Mouse (Mus musculus) stomach, embryonic 14.5 days (tissue): Measurements from ENCODE around the gene Dmpk. TPM values are rescaled to one million over a fixed set of nuclear protein-coding genes. Genes with fewer than 3 reads are reported as not detected.

Experiments used
- ATAC-seq: fragments of 200-750 bp; cut with Nextera tagmentation; 2 replicates; pipeline ENCODE4 v1.8.0; 2017; ENCODE audit warnings: low read depth, moderate TSS enrichment; ENCODE audit not compliant: insufficient number of reproducible peaks, insufficient read depth, low FRiP score
- H3K27ac ChIP-seq: fragments of 300-500 bp; sonication (generic); 2 replicates; pipeline ENCODE4 v1.5.1; 2014; ENCODE audit warnings: mild to moderate bottlenecking, low read length, moderate library complexity, mixed read lengths
- H3K27me3 ChIP-seq: fragments of 300-500 bp; sonication (generic); 2 replicates; pipeline ENCODE4 v1.6.1; 2014; ENCODE audit warnings: low read length, control low read depth, mixed read lengths; ENCODE audit not compliant: control insufficient read depth, insufficient read depth
- H3K36me3 ChIP-seq: fragments of 300-500 bp; sonication (generic); 2 replicates; pipeline ENCODE4 v1.6.1; 2014; ENCODE audit warnings: mild to moderate bottlenecking, control low read depth, low read length, moderate library complexity, mixed read lengths; ENCODE audit not compliant: control insufficient read depth, insufficient read depth
- H3K4me1 ChIP-seq: fragments of 300-500 bp; sonication (generic); 2 replicates; pipeline ENCODE4 v1.6.1; 2014; ENCODE audit warnings: low read length, control low read depth, mixed read lengths; ENCODE audit not compliant: control insufficient read depth, insufficient read depth
- H3K4me2 ChIP-seq: fragments of 300-500 bp; sonication (generic); replicated peaks from 2 replicates; pipeline ENCODE4 v1.6.1; 2014; ENCODE audit warnings: low read depth, low read length, control low read depth
- H3K4me3 ChIP-seq: fragments of 300-500 bp; sonication (generic); 2 replicates; pipeline ENCODE4 v1.5.1; 2014; ENCODE audit warnings: low read depth, low read length, control low read depth
- H3K9ac ChIP-seq: fragments of 300-500 bp; sonication (generic); replicated peaks from 2 replicates; pipeline ENCODE4 v1.6.1; 2014; ENCODE audit warnings: low read depth, mild to moderate bottlenecking, control low read depth, low read length, moderate library complexity, mixed read lengths
- H3K9me3 ChIP-seq: fragments of 300-500 bp; sonication (generic); 2 replicates; pipeline ENCODE4 v1.6.1; 2016; ENCODE audit warnings: low read depth, low read length, control low read depth; ENCODE audit not compliant: control insufficient read depth
- WGBS: fragments of 180-500 bp; shearing (Covaris S2); extraction: QIAGEN DNeasy Blood & Tissue Kit; methylation state at CpG from one replicate; pipeline ENCODE4 v1.1.7; 2014; 5-methylcytosine and 5-hydroxymethylcytosine counted together
- polyA plus RNA-seq: library from polyadenylated mRNA; unstranded; fragments of >200 nt; fragmentation: Nextera tagmentation; extraction: Ambion mirVana; gene quantifications from 2 replicates; pipeline ENCODE4 v1.2.1, GENCODE M21; 2014

Dmpk gene
- polyA plus RNA-seq, 1 experiment from 2014 or later: 70.9 TPM

GRCm38 (mm10) chr7:19053136-19053532 is 30.5 kb upstream of the Dmpk start:
- no peak overlapping the region for H3K4me2 ChIP-seq
- no peak overlapping the region for H3K27ac ChIP-seq
- H3K36me3 ChIP-seq: peaks cover 36% of the 10 kb centered on the region
- ATAC-seq: no peak
- no peak overlapping the region for H3K9ac ChIP-seq
- H3K4me3 ChIP-seq: no peak overlapping the region
- WGBS: 84% methylated on average over 7 of the region's 7 CpGs
- H3K4me1 ChIP-seq: peaks cover 5% of the 10 kb centered on the region; the same call in 1 of the 2 replicates
- H3K9me3 ChIP-seq: no peaks in the 10 kb centered on the region
- no peaks in the 10 kb centered on the region for H3K27me3 ChIP-seq

GRCm38 (mm10) chr7:19054047-19054776 is 29.4 kb upstream of the Dmpk start, which contains the start of gene Rsph6a:
Rsph6a (plus strand) TSS chr7:19054690.
- H3K36me3 ChIP-seq: peaks cover 25% of the 10 kb centered on the region
- WGBS: 28% methylated on average over 33 of the region's 33 CpGs

GRCm38 (mm10) chr7:19054777-19055076 is 28.9 kb upstream of the Dmpk start:
- ATAC-seq: no peak
- WGBS: 77% methylated on average over 9 of the region's 9 CpGs
- Histone ChIP-seq H3K36me3 (peaks cover 21% of the 10 kb centered on the region), H3K9me3 (no peaks in the 10 kb centered on the region), H3K27ac (no peak overlapping the region), H3K27me3 (no peaks in the 10 kb centered on the region), H3K4me1 (peaks cover 5% of the 10 kb centered on the region; the same call in 1 of the 2 replicates), H3K4me2 (0 out of 2 replicates have a peak overlapping the region, but pooled peaks have one; percentile 16), H3K9ac (no peak overlapping the region), H3K4me3 (no peak overlapping the region)

More at GRCm38 (mm10) chr7:19054047-19054776, 29.4 kb upstream of the Dmpk start, which contains the start of gene Rsph6a:
- ATAC-seq: no peak
- no peak within 1 kb of the TSS for H3K4me3 ChIP-seq
- no peak within 1 kb of the TSS for H3K27ac ChIP-seq
- H3K4me1 ChIP-seq: peaks cover 5% of the 10 kb centered on the region; the same call in 1 of the 2 replicates
- no peak within 1 kb of the TSS for H3K9ac ChIP-seq
- no peaks in the 10 kb centered on the region for H3K27me3 ChIP-seq
- peak within 1 kb of the TSS; percentile 16; the same call in 1 of the 2 replicates for H3K4me2 ChIP-seq
- H3K9me3 ChIP-seq: no peaks in the 10 kb centered on the region

- Histone ChIP-seq H3K27me3 (no peaks in the 10 kb centered on the region), H3K9me3 (no peaks in the 10 kb centered on the region), H3K4me3 (no peak overlapping the region), H3K9ac (no peak overlapping the region), H3K36me3 (peaks cover 17% of the 10 kb centered on the region), H3K27ac (no peak overlapping the region), H3K4me1 (peaks cover 5% of the 10 kb centered on the region; the same call in 1 of the 2 replicates), H3K4me2 (no peak overlapping the region)
- no peak for ATAC-seq
- 88% methylated on average over 8 of the region's 8 CpGs for WGBS
These were observed 28.5 kb upstream of the Dmpk start for GRCm38 (mm10) chr7:19055108-19055507.

GRCm38 (mm10) chr7:19057405-19057804 is 26.2 kb upstream of the Dmpk start:
- 85% methylated on average over 10 of the region's 10 CpGs for WGBS

GRCm38 (mm10) chr7:19065896-19066295 is 17.8 kb upstream of the Dmpk start:
- 55% methylated on average over 13 of the region's 13 CpGs for WGBS
- ATAC-seq: no peak
- no peaks in the 10 kb centered on the region for H3K36me3 ChIP-seq
- H3K9ac ChIP-seq: no peak overlapping the region
- no peak overlapping the region for H3K27ac ChIP-seq
- no peaks in the 10 kb centered on the region for H3K9me3 ChIP-seq
- 0 out of 2 replicates have a peak overlapping the region, but pooled peaks have one; percentile 17 for H3K4me2 ChIP-seq
- no peaks in the 10 kb centered on the region for H3K4me1 ChIP-seq
- H3K27me3 ChIP-seq: peaks cover 20% of the 10 kb centered on the region; the same call in 1 of the 2 replicates
- H3K4me3 ChIP-seq: no peak overlapping the region; the same call in 1 of the 2 replicates

More at GRCm38 (mm10) chr7:19057405-19057804, 26.2 kb upstream of the Dmpk start:
- no peak overlapping the region for H3K4me3 ChIP-seq
- H3K27ac ChIP-seq: no peak overlapping the region
- H3K9me3 ChIP-seq: no peaks in the 10 kb centered on the region
- H3K27me3 ChIP-seq: no peaks in the 10 kb centered on the region
- no peaks in the 10 kb centered on the region for H3K36me3 ChIP-seq
- no peak overlapping the region for H3K9ac ChIP-seq
- ATAC-seq: no peak
- H3K4me1 ChIP-seq: peaks cover 5% of the 10 kb centered on the region; the same call in 1 of the 2 replicates
- no peak overlapping the region for H3K4me2 ChIP-seq

- Histone ChIP-seq H3K27me3 (peaks cover 20% of the 10 kb centered on the region; the same call in 1 of the 2 replicates), H3K4me1 (no peaks in the 10 kb centered on the region), H3K4me3 (no peak overlapping the region), H3K4me2 (no peak overlapping the region), H3K9ac (no peak overlapping the region), H3K9me3 (no peaks in the 10 kb centered on the region), H3K27ac (no peak overlapping the region), H3K36me3 (no peaks in the 10 kb centered on the region)
- no peak for ATAC-seq
- 39% methylated on average over 14 of the region's 14 CpGs for WGBS
These were observed 16.6 kb upstream of the Dmpk start for GRCm38 (mm10) chr7:19067063-19067462.

GRCm38 (mm10) chr7:19067935-19068334 is 15.7 kb upstream of the Dmpk start:
- no peaks in the 10 kb centered on the region for H3K4me1 ChIP-seq
- peaks cover 20% of the 10 kb centered on the region; the same call in 1 of the 2 replicates for H3K27me3 ChIP-seq
- H3K27ac ChIP-seq: no peak overlapping the region
- ATAC-seq: no peak
- no peaks in the 10 kb centered on the region for H3K9me3 ChIP-seq
- no peak overlapping the region for H3K9ac ChIP-seq
- no peak overlapping the region for H3K4me3 ChIP-seq
- 59% methylated on average over 14 of the region's 14 CpGs for WGBS
- H3K4me2 ChIP-seq: no peak overlapping the region
- no peaks in the 10 kb centered on the region for H3K36me3 ChIP-seq
